Mouse (Mus musculus): ENCODE results near the gene Rnf216. TPM values are rescaled to one million over a fixed set of nuclear protein-coding genes. Genes with fewer than 3 reads are reported as not detected.
A peak's percentile ranks its signal among the peaks of the same experiment; 100 is the strongest.

The Rnf216 gene
- 16.1 and 17.6 TPM in 2 replicates for polyA plus RNA-seq (2012; rRNA removed)

- H3K27me3 ChIP-seq (ENCODE audit: control insufficient read depth, insufficient read depth, low read length): no peaks in the 10 kb centered on the region; the same call in 1 of the 2 replicates
- DNase-seq: peak; percentile 76
- H3K36me3 ChIP-seq (ENCODE audit: control insufficient read depth, insufficient read depth, low read length): no peaks in the 10 kb centered on the region
- no peak within 1 kb of the TSS for H3K27ac ChIP-seq (ENCODE audit: control insufficient read depth, insufficient read depth, low read length)
- peak; percentile 78; the same call in 1 of the 2 replicates for TF ChIP-seq CTCF (IDR thresholded peaks at IDR 0.05; ENCODE audit: borderline replicate concordance, control insufficient read depth, extremely low read depth, insufficient read depth, low read length, poor library complexity)
- peak; percentile 48; the same call in 1 of the 2 replicates for TF ChIP-seq POLR2A (IDR thresholded peaks at IDR 0.05; ENCODE audit: control insufficient read depth, extremely low read depth, insufficient read depth, low read length, poor library complexity)
- H3K4me3 ChIP-seq (ENCODE audit: control insufficient read depth, insufficient read depth, low read length): peak within 1 kb of the TSS; percentile 58
- peaks cover 3% of the 10 kb centered on the region; the same call in 1 of the 2 replicates for H3K4me1 ChIP-seq (replicated peaks; ENCODE audit: control insufficient read depth, insufficient read depth, low read length)
- WGBS: 1% methylated on average over 104 of the region's 110 CpGs
Observed at GRCm38 (mm10) chr5:143112281-143113246, at the start of gene Rnf216. TSS of gene Rnf216 (minus strand) at chr5:143112994.

- Histone ChIP-seq H3K4me3 (ENCODE audit: control insufficient read depth, insufficient read depth, low read length) (no peak overlapping the region), H3K36me3 (ENCODE audit: control insufficient read depth, insufficient read depth, low read length) (no peaks in the 10 kb centered on the region), H3K27ac (ENCODE audit: control insufficient read depth, insufficient read depth, low read length) (no peak overlapping the region), H3K27me3 (ENCODE audit: control insufficient read depth, insufficient read depth, low read length) (peaks cover 4% of the 10 kb centered on the region; the same call in 1 of the 2 replicates), H3K4me1 (replicated peaks; ENCODE audit: control insufficient read depth, insufficient read depth, low read length) (no peaks in the 10 kb centered on the region)
- DNase-seq: no peak
- 93% methylated on average over 3 of the region's 3 CpGs for WGBS
- TF ChIP-seq POLR2A (IDR thresholded peaks at IDR 0.05; ENCODE audit: control insufficient read depth, extremely low read depth, insufficient read depth, low read length, poor library complexity) (no peak), CTCF (IDR thresholded peaks at IDR 0.05; ENCODE audit: borderline replicate concordance, control insufficient read depth, extremely low read depth, insufficient read depth, low read length, poor library complexity) (no peak)
Observed at GRCm38 (mm10) chr5:143155534-143155933, 42.7 kb upstream of the Rnf216 start.

- Histone ChIP-seq H3K27ac (ENCODE audit: control insufficient read depth, insufficient read depth, low read length) (no peak overlapping the region), H3K27me3 (ENCODE audit: control insufficient read depth, insufficient read depth, low read length) (peaks cover 4% of the 10 kb centered on the region; the same call in 1 of the 2 replicates), H3K4me1 (replicated peaks; ENCODE audit: control insufficient read depth, insufficient read depth, low read length) (no peaks in the 10 kb centered on the region), H3K36me3 (ENCODE audit: control insufficient read depth, insufficient read depth, low read length) (no peaks in the 10 kb centered on the region), H3K4me3 (ENCODE audit: control insufficient read depth, insufficient read depth, low read length) (no peak overlapping the region)
- no peak for TF ChIP-seq CTCF (IDR thresholded peaks at IDR 0.05; ENCODE audit: borderline replicate concordance, control insufficient read depth, extremely low read depth, insufficient read depth, low read length, poor library complexity)
- TF ChIP-seq POLR2A (IDR thresholded peaks at IDR 0.05; ENCODE audit: control insufficient read depth, extremely low read depth, insufficient read depth, low read length, poor library complexity): no peak
- 92% methylated on average over 10 of the region's 10 CpGs for WGBS
- no peak for DNase-seq
Observed at GRCm38 (mm10) chr5:143153756-143154155, 41.0 kb upstream of the Rnf216 start.

- no peak overlapping the region for H3K4me3 ChIP-seq (ENCODE audit: control insufficient read depth, insufficient read depth, low read length)
- 90% methylated on average over 2 of the region's 2 CpGs for WGBS
- no peak for TF ChIP-seq CTCF (IDR thresholded peaks at IDR 0.05; ENCODE audit: borderline replicate concordance, control insufficient read depth, extremely low read depth, insufficient read depth, low read length, poor library complexity)
- TF ChIP-seq POLR2A (IDR thresholded peaks at IDR 0.05; ENCODE audit: control insufficient read depth, extremely low read depth, insufficient read depth, low read length, poor library complexity): no peak
- no peaks in the 10 kb centered on the region; the same call in 1 of the 2 replicates for H3K27me3 ChIP-seq (ENCODE audit: control insufficient read depth, insufficient read depth, low read length)
- no peaks in the 10 kb centered on the region for H3K36me3 ChIP-seq (ENCODE audit: control insufficient read depth, insufficient read depth, low read length)
- no peak for DNase-seq
- no peak overlapping the region for H3K27ac ChIP-seq (ENCODE audit: control insufficient read depth, insufficient read depth, low read length)
- no peaks in the 10 kb centered on the region for H3K4me1 ChIP-seq (replicated peaks; ENCODE audit: control insufficient read depth, insufficient read depth, low read length)
Observed at GRCm38 (mm10) chr5:143150044-143150443, 37.2 kb upstream of the Rnf216 start.

- H3K4me1 ChIP-seq (replicated peaks; ENCODE audit: control insufficient read depth, insufficient read depth, low read length): no peaks in the 10 kb centered on the region
- TF ChIP-seq POLR2A (IDR thresholded peaks at IDR 0.05; ENCODE audit: control insufficient read depth, extremely low read depth, insufficient read depth, low read length, poor library complexity) (no peak), CTCF (IDR thresholded peaks at IDR 0.05; ENCODE audit: borderline replicate concordance, control insufficient read depth, extremely low read depth, insufficient read depth, low read length, poor library complexity) (no peak)
- DNase-seq: no peak
- no peaks in the 10 kb centered on the region for H3K36me3 ChIP-seq (ENCODE audit: control insufficient read depth, insufficient read depth, low read length)
- no peaks in the 10 kb centered on the region; the same call in 1 of the 2 replicates for H3K27me3 ChIP-seq (ENCODE audit: control insufficient read depth, insufficient read depth, low read length)
- no peak overlapping the region for H3K27ac ChIP-seq (ENCODE audit: control insufficient read depth, insufficient read depth, low read length)
- 98% methylated on average over 2 of the region's 2 CpGs for WGBS
- no peak overlapping the region for H3K4me3 ChIP-seq (ENCODE audit: control insufficient read depth, insufficient read depth, low read length)
Observed at GRCm38 (mm10) chr5:143149536-143149935, 36.7 kb upstream of the Rnf216 start.

- H3K36me3 ChIP-seq (ENCODE audit: control insufficient read depth, insufficient read depth, low read length): no peaks in the 10 kb centered on the region
Observed at GRCm38 (mm10) chr5:143148661-143149060, 35.9 kb upstream of the Rnf216 start.

More at GRCm38 (mm10) chr5:143148661-143149060, 35.9 kb upstream of the Rnf216 start:
- H3K4me1 ChIP-seq (replicated peaks; ENCODE audit: control insufficient read depth, insufficient read depth, low read length): no peaks in the 10 kb centered on the region
- 80% methylated on average over 5 of the region's 5 CpGs for WGBS
- no peak for DNase-seq
- H3K27ac ChIP-seq (ENCODE audit: control insufficient read depth, insufficient read depth, low read length): no peak overlapping the region
- no peak overlapping the region for H3K4me3 ChIP-seq (ENCODE audit: control insufficient read depth, insufficient read depth, low read length)
- no peaks in the 10 kb centered on the region; the same call in 1 of the 2 replicates for H3K27me3 ChIP-seq (ENCODE audit: control insufficient read depth, insufficient read depth, low read length)
- TF ChIP-seq POLR2A (IDR thresholded peaks at IDR 0.05; ENCODE audit: control insufficient read depth, extremely low read depth, insufficient read depth, low read length, poor library complexity) (no peak), CTCF (IDR thresholded peaks at IDR 0.05; ENCODE audit: borderline replicate concordance, control insufficient read depth, extremely low read depth, insufficient read depth, low read length, poor library complexity) (no peak)
